Mouse (Mus musculus) neural tube, postnatal 0 days (tissue): ENCODE results near the gene Nppa. TPM values are rescaled to one million over a fixed set of nuclear protein-coding genes. Genes with fewer than 3 reads are reported as not detected.

ENCODE experiments used
- polyA plus RNA-seq: library from polyadenylated mRNA; unstranded; fragments of >200 nt; fragmentation: Nextera tagmentation; extraction: Ambion mirVana; gene quantifications from 2 replicates; pipeline ENCODE4 v1.2.1, GENCODE M21; 2015

The Nppa gene
- 2.5 and 3.0 TPM in 2 replicates for polyA plus RNA-seq

DNA sequence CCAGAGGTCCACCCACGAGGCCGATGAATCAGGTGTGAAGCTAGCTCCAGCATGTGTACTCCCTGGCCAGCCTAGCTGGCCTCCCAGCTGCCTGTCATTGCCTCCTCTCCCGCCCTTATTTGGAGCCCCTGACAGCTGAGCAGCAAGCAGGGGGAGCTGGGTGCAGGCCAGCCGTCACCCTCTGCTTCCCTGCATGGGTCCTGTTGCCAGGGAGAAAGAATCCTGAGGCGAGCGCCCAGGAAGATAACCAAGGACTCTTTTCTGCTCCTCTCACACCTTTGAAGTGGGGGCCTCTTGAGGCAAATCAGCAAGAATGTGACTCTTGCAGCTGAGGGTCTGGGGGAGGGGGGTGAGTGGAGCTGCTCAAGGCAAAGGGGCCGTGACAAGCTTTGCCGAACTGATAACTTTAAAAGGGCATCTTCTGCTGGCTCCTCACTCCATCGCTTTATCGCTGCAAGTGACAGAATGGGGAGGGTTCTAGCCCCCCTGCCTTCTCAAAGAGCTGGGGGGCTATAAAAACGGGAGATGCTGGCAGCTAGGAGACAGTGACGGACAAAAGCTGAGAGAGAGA, at the start of gene Nppa:
TSS of gene Nppa (plus strand) at position 521 of the 571 bp plus-strand sequence.

DNA sequence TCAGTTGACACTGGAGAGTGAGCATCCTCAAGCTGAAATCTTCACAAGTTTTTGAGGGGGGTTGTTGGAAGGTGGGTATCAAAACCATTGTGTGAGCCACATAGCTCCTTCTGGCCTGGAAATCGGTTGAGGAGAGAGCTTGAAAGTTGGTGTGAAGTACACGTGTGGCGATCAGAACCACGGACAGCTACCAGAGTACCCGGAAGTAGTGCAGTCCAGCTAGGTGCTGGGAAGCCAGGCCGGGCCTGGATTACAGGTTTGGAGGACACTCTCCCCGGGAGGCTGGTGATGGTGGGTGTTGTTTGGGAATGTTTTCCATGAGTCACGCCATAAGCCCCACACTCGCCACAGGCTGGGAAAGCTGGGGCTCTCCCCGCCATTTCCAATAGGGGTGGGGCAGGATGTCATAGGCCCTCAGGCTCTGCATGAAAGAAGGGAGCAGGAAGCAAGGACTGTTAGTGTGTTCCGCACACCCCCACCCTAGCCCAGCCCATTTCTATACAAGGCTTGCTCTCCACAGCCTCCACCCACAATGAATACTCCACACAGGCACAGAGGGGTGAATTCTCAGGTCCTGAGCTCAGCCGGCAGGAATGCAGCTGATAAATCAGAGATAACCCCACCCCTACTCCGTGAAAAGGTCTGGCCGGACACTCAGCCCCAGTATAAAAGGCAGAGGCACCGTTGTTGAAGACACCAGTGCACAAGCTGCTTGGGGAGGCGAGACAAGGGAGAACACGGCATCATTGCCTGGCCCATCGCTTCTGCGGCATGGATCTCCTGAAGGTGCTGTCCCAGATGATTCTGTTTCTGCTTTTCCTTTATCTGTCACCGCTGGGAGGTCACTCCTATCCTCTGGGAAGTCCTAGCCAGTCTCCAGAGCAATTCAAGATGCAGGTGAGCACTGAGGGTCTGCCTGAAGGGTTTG, 15.1 kb upstream of the Nppa start, which contains the start of gene Nppb:
TSS of gene Nppb (plus strand) at position 584 of the 928 bp plus-strand sequence.

DNA sequence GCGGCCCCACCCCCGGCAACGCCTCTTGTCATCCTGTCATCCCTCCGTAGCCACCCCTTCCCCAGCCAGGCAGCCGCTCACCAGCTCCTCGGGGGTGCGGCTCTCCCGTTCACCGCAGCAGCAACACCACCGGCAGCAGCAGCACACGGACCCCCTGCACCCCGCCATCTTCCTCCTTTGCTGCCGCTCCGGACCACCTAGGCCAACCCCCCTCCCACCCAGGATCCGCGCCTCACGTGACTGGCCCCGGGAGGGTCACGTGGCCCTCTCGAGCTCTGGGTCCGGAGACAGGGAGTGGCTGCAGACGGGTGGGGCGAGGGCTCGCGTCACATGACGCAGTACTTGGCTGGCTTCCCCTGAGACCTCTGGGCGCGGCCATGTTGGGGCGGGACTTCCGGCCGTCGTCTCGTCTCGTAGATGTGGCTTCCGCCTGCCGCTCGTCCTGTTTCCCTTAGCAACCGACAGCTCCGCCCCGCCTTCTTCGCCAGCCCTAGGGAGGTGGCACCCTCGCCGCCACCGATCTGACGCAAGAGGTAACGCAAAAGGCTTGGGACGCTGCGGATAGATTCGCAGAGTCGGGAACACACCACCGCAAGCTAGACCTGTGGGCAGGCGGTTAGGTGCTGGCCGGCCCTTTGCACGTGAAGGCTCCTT, 38.2 kb downstream of the Nppa start, which contains the start of the genes Clcn6 and Mthfr:
TSS of gene Clcn6 (minus strand) at position 222 of the 654 bp plus-strand sequence.
TSS of gene Mthfr (plus strand) at position 478 of the 654 bp plus-strand sequence.

Other genes with a start within 250 kb of the Nppa start
- 3.4 and 3.8 TPM in 2 replicates for gene Zfp984, start 190.9 kb upstream of the Nppa start, polyA plus RNA-seq
- 4.8 and 7.8 TPM in 2 replicates for gene Zfp933, start 152.4 kb upstream of the Nppa start, polyA plus RNA-seq
- gene Miip, start 131.9 kb upstream of the Nppa start, polyA plus RNA-seq, result 27.0 and 36.2 TPM in 2 replicates
- gene Fv1, start 131.7 kb upstream of the Nppa start, polyA plus RNA-seq, result 4.6 and 4.9 TPM in 2 replicates
- 68.9 and 75.8 TPM in 2 replicates for gene Mfn2, start 96.0 kb upstream of the Nppa start, polyA plus RNA-seq
- gene Plod1, start 64.0 kb upstream of the Nppa start, polyA plus RNA-seq, result 27.5 and 31.0 TPM in 2 replicates
- gene 2510039O18Rik, start 59.8 kb upstream of the Nppa start, polyA plus RNA-seq, result 13.4 and 16.0 TPM in 2 replicates
- gene Nppb, start 14.9 kb upstream of the Nppa start, polyA plus RNA-seq, result 0.40 and 0.83 TPM in 2 replicates
- 21.0 and 23.1 TPM in 2 replicates for gene Clcn6, start 38.1 kb downstream of the Nppa start, polyA plus RNA-seq
- 13.7 and 14.7 TPM in 2 replicates for gene Mthfr, start 38.4 kb downstream of the Nppa start, polyA plus RNA-seq
- gene Agtrap, start 87.3 kb downstream of the Nppa start, polyA plus RNA-seq, result 8.4 and 9.7 TPM in 2 replicates
- 94.3 and 102 TPM in 2 replicates for gene Mad2l2, start 129.7 kb downstream of the Nppa start, polyA plus RNA-seq
- gene Draxin, start 130.0 kb downstream of the Nppa start, polyA plus RNA-seq, result 2.4 and 2.9 TPM in 2 replicates
- gene Fbxo6, start 151.4 kb downstream of the Nppa start, polyA plus RNA-seq, result 24.6 and 26.1 TPM in 2 replicates
- 105 and 121 TPM in 2 replicates for gene Fbxo44, start 159.8 kb downstream of the Nppa start, polyA plus RNA-seq
- gene Fbxo2, start 159.9 kb downstream of the Nppa start, polyA plus RNA-seq, result 64.7 and 72.5 TPM in 2 replicates